In the genomic region with DNA sequence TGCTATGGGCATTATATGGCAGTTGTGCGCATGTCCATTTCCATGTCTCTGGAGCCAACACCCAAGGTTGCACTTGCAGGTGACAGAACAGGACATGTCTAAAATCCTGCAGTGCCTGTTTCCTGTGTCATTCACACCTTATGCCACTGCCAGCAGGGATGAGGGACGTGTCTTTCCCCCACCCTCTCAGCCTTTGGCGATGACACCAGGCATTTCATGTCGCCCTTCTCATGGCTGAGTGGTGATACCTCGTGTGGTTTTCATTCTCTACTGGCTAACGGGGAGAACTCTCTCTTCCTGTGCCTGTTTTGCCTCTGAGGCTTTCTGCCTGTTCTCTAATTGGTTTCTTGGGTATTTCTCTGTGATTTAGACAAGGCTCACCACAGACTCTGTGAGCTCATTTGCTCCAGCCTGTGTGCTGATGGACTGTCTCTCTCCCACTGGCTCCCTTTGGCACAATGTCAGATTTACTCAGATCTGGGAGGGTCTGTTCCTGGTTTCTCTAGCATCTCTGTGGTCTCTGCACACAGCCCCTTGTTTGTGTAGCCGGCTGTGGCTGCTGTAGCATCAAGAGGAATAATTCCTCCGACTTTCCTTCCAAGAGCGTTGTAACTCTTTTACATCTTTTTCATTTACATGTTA, we compare ENCODE assay signal across 29 mouse cellular contexts. TPM values are rescaled to one million over a fixed set of nuclear protein-coding genes. Genes with fewer than 3 reads are reported as not detected.
DNase-seq lines count a peak whose midpoint lies in the region; ATAC-seq and TF ChIP-seq lines count a peak whose summit lies in the region.
"Had no signal": no experiment of that assay in that cellular context is flagged by ENCODE, and none has a peak within 500 bp of the region (broad histone marks: within the 10 kb centered on the region; RNA-seq: fewer than 3 reads in every experiment).

No protein-coding gene starts in this region.

- no peaks in the 10 kb centered on the region for H3K36me3 ChIP-seq in midbrain, embryonic 11.5 days (ENCODE audit: control insufficient read depth, insufficient read depth, low read length)
- H3K36me3 ChIP-seq in midbrain, embryonic 10.5 days = no peaks in the 10 kb centered on the region
- no peaks in the 10 kb centered on the region for H3K36me3 ChIP-seq in embryonic facial prominence, embryonic 14.5 days (ENCODE audit: control insufficient read depth, insufficient read depth, low read length)
- H3K36me3 ChIP-seq in forebrain, embryonic 11.5 days (ENCODE audit: control insufficient read depth, insufficient read depth, low read length) = no peaks in the 10 kb centered on the region
- H3K36me3 ChIP-seq: heart, embryonic 13.5 days; intestine, embryonic 15.5 days; limb, embryonic 12.5 days; liver, embryonic 12.5 days had no signal

- H3K9ac ChIP-seq in midbrain, embryonic 11.5 days (ENCODE audit: low read length) = no peak overlapping the region
- no peak overlapping the region for H3K9ac ChIP-seq in embryonic facial prominence, embryonic 14.5 days (ENCODE audit: low read depth, low read length)
- no peak overlapping the region for H3K9ac ChIP-seq in forebrain, embryonic 11.5 days (ENCODE audit: low read length)
- H3K9ac ChIP-seq: heart, embryonic 13.5 days; hindbrain, embryonic 14.5 days; intestine, embryonic 15.5 days; limb, embryonic 12.5 days; liver, embryonic 12.5 days had no signal

- TF ChIP-seq CTCF in gastrocnemius, adult 2 months (IDR thresholded peaks at IDR 0.05) = no peak

- intact Hi-C loops in gastrocnemius, adult 2 months (cut with DNase I) = no loop called here

- no peak for ATAC-seq in midbrain, embryonic 11.5 days (ENCODE audit: low FRiP score)
- ATAC-seq in embryonic facial prominence, embryonic 14.5 days (ENCODE audit: low read depth) = peak; percentile 64; the same call in 1 of the 2 replicates
- no peak for ATAC-seq in forebrain, embryonic 11.5 days (replicated peaks; ENCODE audit: low FRiP score)
- ATAC-seq in megakaryocyte progenitor cell, adult 5-6 weeks (replicated peaks; ENCODE audit: poor library complexity) = no peak
- ATAC-seq: intestine, embryonic 15.5 days; liver, embryonic 12.5 days had no signal

- H3K4me1 ChIP-seq in midbrain, embryonic 11.5 days (ENCODE audit: control insufficient read depth, insufficient read depth, low read length) = no peaks in the 10 kb centered on the region
- no peaks in the 10 kb centered on the region for H3K4me1 ChIP-seq in midbrain, embryonic 10.5 days
- no peaks in the 10 kb centered on the region for H3K4me1 ChIP-seq in embryonic facial prominence, embryonic 14.5 days (ENCODE audit: control insufficient read depth, insufficient read depth, low read length)
- no peaks in the 10 kb centered on the region for H3K4me1 ChIP-seq in forebrain, embryonic 11.5 days (replicated peaks; ENCODE audit: control insufficient read depth, insufficient read depth, low read length)
- H3K4me1 ChIP-seq: heart, embryonic 13.5 days; intestine, embryonic 15.5 days; limb, embryonic 12.5 days; liver, embryonic 12.5 days had no signal

- no peaks in the 10 kb centered on the region for H3K9me3 ChIP-seq in midbrain, embryonic 11.5 days (ENCODE audit: control insufficient read depth, low read length)
- H3K9me3 ChIP-seq in midbrain, embryonic 10.5 days (replicated peaks) = no peaks in the 10 kb centered on the region
- H3K9me3 ChIP-seq in embryonic facial prominence, embryonic 14.5 days (ENCODE audit: control insufficient read depth, low read length) = no peaks in the 10 kb centered on the region
- no peaks in the 10 kb centered on the region for H3K9me3 ChIP-seq in forebrain, embryonic 11.5 days (ENCODE audit: control insufficient read depth, low read length)
- H3K9me3 ChIP-seq: heart, embryonic 13.5 days; intestine, embryonic 15.5 days; limb, embryonic 12.5 days had no signal

- DNase-seq in midbrain, embryonic 11.5 days (ENCODE audit: low spot score, missing footprints) = peak; percentile 47
- DNase-seq in midbrain, embryonic 10.5 days (ENCODE audit: low spot score) = no peak
- peak; percentile 62 for DNase-seq in cerebellum, adult 11 months
- DNase-seq in cerebellum, adult 9-10 months = peak; percentile 89
- DNase-seq in embryonic facial prominence, embryonic 14.5 days (ENCODE audit: low spot score) = peak; percentile 37
- DNase-seq in gastrocnemius, adult 2 months = no peak
- no peak for DNase-seq in forebrain, embryonic 11.5 days (ENCODE audit: low spot score)
- DNase-seq: B cell, adult 2 months; heart, adult 11 months; kidney, postnatal 36 days; layer of hippocampus, adult 9-11 months; lung, adult 2 months; right cerebral cortex, postnatal 25 days had no signal

- H3K27ac ChIP-seq in midbrain, embryonic 11.5 days (ENCODE audit: low read depth, low read length) = no peak overlapping the region
- H3K27ac ChIP-seq in midbrain, embryonic 10.5 days (replicated peaks) = no peak overlapping the region
- H3K27ac ChIP-seq in embryonic facial prominence, embryonic 14.5 days (replicated peaks; ENCODE audit: low read depth, low read length) = peak overlapping the region; percentile 44; the same call in 1 of the 2 replicates
- no peak overlapping the region for H3K27ac ChIP-seq in gastrocnemius, adult 2 months
- H3K27ac ChIP-seq in forebrain, embryonic 11.5 days (ENCODE audit: low read depth, low read length) = no peak overlapping the region
- H3K27ac ChIP-seq: heart, embryonic 13.5 days; hindbrain, embryonic 14.5 days; intestine, embryonic 15.5 days; left cerebral cortex, adult 2 months; limb, embryonic 12.5 days; liver, embryonic 12.5 days had no signal

- 83% methylated on average over 9 of the region's 9 CpGs for WGBS in midbrain, embryonic 11.5 days
- 84% methylated on average over 9 of the region's 9 CpGs for WGBS in midbrain, embryonic 10.5 days
- 58% methylated on average over 9 of the region's 9 CpGs for WGBS in embryonic facial prominence, embryonic 14.5 days
- 77% methylated on average over 9 of the region's 9 CpGs for WGBS in forebrain, embryonic 11.5 days

- H3K27me3 ChIP-seq in midbrain, embryonic 11.5 days (ENCODE audit: control insufficient read depth, insufficient read depth, low read length) = no peaks in the 10 kb centered on the region
- H3K27me3 ChIP-seq in midbrain, embryonic 10.5 days (ENCODE audit: low read depth, poor library complexity, severe bottlenecking) = no peaks in the 10 kb centered on the region
- H3K27me3 ChIP-seq in embryonic facial prominence, embryonic 14.5 days (replicated peaks; ENCODE audit: control insufficient read depth, insufficient read depth, low read length) = no peaks in the 10 kb centered on the region
- no peaks in the 10 kb centered on the region for H3K27me3 ChIP-seq in forebrain, embryonic 11.5 days (ENCODE audit: control insufficient read depth, insufficient read depth, low read length)
- H3K27me3 ChIP-seq: heart, embryonic 13.5 days; intestine, embryonic 15.5 days; limb, embryonic 12.5 days; liver, embryonic 12.5 days had no signal

- no peak overlapping the region for H3K4me2 ChIP-seq in midbrain, embryonic 11.5 days
- no peak overlapping the region for H3K4me2 ChIP-seq in embryonic facial prominence, embryonic 14.5 days (ENCODE audit: low read depth, low read length)
- no peak overlapping the region for H3K4me2 ChIP-seq in forebrain, embryonic 11.5 days (ENCODE audit: low read depth, low read length, severe bottlenecking)
- H3K4me2 ChIP-seq: heart, embryonic 13.5 days; hindbrain, embryonic 14.5 days; intestine, embryonic 15.5 days; limb, embryonic 12.5 days; liver, embryonic 12.5 days had no signal

- H3K4me3 ChIP-seq in midbrain, embryonic 11.5 days (ENCODE audit: low read depth, low read length) = no peak overlapping the region
- H3K4me3 ChIP-seq in midbrain, embryonic 10.5 days = no peak overlapping the region
- H3K4me3 ChIP-seq in embryonic facial prominence, embryonic 14.5 days (ENCODE audit: low read depth, low read length) = no peak overlapping the region
- no peak overlapping the region for H3K4me3 ChIP-seq in gastrocnemius, adult 2 months
- H3K4me3 ChIP-seq in forebrain, embryonic 11.5 days (ENCODE audit: low read depth, low read length) = no peak overlapping the region
- H3K4me3 ChIP-seq: heart, embryonic 13.5 days; intestine, embryonic 15.5 days; left cerebral cortex, adult 2 months; limb, embryonic 12.5 days; liver, embryonic 12.5 days had no signal

RNA-seq across cellular contexts. Expression of a gene that starts 3.1 kb away (rescaled TPM):
- not detected in 2 replicates for polyA plus RNA-seq in midbrain, embryonic 11.5 days (2014; fragmentation: Nextera tagmentation; extraction: Ambion mirVana)
- polyA plus RNA-seq in midbrain, embryonic 10.5 days (2016; fragmentation: Nextera tagmentation; extraction: Ambion mirVana) = not detected in 2 replicates
- not detected in 2 replicates for polyA plus RNA-seq in embryonic facial prominence, embryonic 14.5 days (2014; fragmentation: Nextera tagmentation; extraction: Ambion mirVana)
- not detected for total RNA-seq in gastrocnemius, adult 2 months (2021)
- polyA plus RNA-seq in forebrain, embryonic 11.5 days (2014; fragmentation: Nextera tagmentation; extraction: Ambion mirVana) = not detected in 2 replicates
- total RNA-seq in megakaryocyte progenitor cell, adult 5-6 weeks (2015) = not detected in 2 replicates
- not detected in 2 replicates for total RNA-seq in megakaryocyte progenitor cell, adult 5-6 weeks (2017)
- total RNA-seq: adrenal gland, postnatal 4 days; gastrocnemius, adult 8-10 months; heart, postnatal 25 days; left cerebral cortex, adult 2 months; megakaryocyte-erythroid progenitor cell, adult 5-6 weeks had no signal
- polyA plus RNA-seq: embryonic facial prominence, embryonic 11.5 days; heart, embryonic 13.5 days; hindbrain, embryonic 14.5 days; intestine, embryonic 15.5 days; kidney, embryonic 14.5 days; limb, embryonic 12.5 days; liver, embryonic 12.5 days; lung, adult 2 months; neural tube, embryonic 14.5 days; spleen, adult 2 months; stomach, embryonic 14.5 days had no signal

Comparison
In these comparisons a context has a peak if more than half of its experiments do, and no peak if none do; other contexts are left out.
1. DNase-seq: peak in midbrain, embryonic 11.5 days (single experiment), cerebellum, adult 11 months (single experiment), cerebellum, adult 9-10 months (single experiment) and embryonic facial prominence, embryonic 14.5 days (single experiment); none in midbrain, embryonic 10.5 days (single experiment), gastrocnemius, adult 2 months (single experiment) and forebrain, embryonic 11.5 days (single experiment).